Mouse (Mus musculus) lung, adult 2 months (tissue): ENCODE measurements around the gene Spns2.

Source experiments
- CTCF ChIP-seq: fragments of 200-500 bp; IDR thresholded peaks from 2 replicates; pipeline ENCODE4 v1.5.1; 2011; ENCODE audit warnings: mild to moderate bottlenecking, low read length, control low read depth; ENCODE audit not compliant: insufficient read depth
- POLR2A ChIP-seq: fragments of 200-500 bp; IDR thresholded peaks from 2 replicates; pipeline ENCODE4 v1.6.1; 2011; ENCODE audit warnings: low read depth, mild to moderate bottlenecking, control low read depth, low read length, borderline replicate concordance; ENCODE audit errors: extremely low read depth

- TF ChIP-seq CTCF (no peak), POLR2A (no peak)
These were observed 36.5 kb upstream of the Spns2 start for GRCm38 (mm10) chr11:72526190-72526589.
